Mouse (Mus musculus): ENCODE results near the gene Tmub2.

DNA sequence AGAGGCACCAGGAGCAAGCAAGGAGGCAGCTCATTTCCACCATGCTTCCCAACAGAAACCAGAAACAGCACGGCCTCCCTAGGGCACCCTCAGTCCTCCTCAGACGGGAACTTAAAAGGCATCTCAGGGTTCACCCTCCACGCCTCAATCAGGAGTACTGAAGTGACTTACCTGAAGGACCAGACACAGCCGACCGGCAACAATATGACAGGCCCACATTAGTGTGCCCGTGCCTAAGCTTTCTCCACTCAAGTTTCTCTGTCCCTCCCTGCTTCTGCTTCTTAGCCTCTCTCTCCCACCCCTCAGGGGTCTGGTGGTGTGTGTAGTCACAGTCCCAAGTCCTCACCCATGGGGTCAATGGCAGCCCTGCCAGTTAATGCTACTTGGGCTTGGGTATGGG is 27.9 kb downstream of the Tmub2 start:
- TF ChIP-seq POLR2AphosphoS2 (IDR thresholded peaks at IDR 0.05; ENCODE audit: low read depth, low read length) (no peak; the same call in 1 of the 2 replicates), CTCF (conservative IDR thresholded peaks at IDR 0.05 in 1 of 2, IDR thresholded peaks at IDR 0.05 in 1 of 2; ENCODE audit: low read depth in 2 of 2, low read length in 2 of 2) (no peak), POLR2A (IDR thresholded peaks at IDR 0.05; ENCODE audit: low read depth, low read length) (no peak), TCF12 (IDR thresholded peaks at IDR 0.05; ENCODE audit: low read depth, low read length) (no peak), RCOR1 (conservative IDR thresholded peaks at IDR 0.05; ENCODE audit: low read depth, low read length) (no peak), MAFK (IDR thresholded peaks at IDR 0.05; ENCODE audit: insufficient replicate concordance, low read length) (no peak)

Measured in CH12.LX (cell line).